Mouse (Mus musculus): Measurements from ENCODE around the gene Ppp1r14c. TPM values are rescaled to one million over a fixed set of nuclear protein-coding genes. Genes with fewer than 3 reads are reported as not detected.
"Not testable (repeated sequence)": the region's sequence is repeated elsewhere in the genome, so short reads cannot be mapped to it uniquely, and the experiment has no call there.

Gene Ppp1r14c
- polyA plus RNA-seq, 1 experiment from 2014 or later = 13.6 TPM

- no peak overlapping the region for H3K4me2 ChIP-seq (replicated peaks; ENCODE audit: low read depth, low read length)
- H3K9ac ChIP-seq (ENCODE audit: low read depth, low read length) = no peak overlapping the region
- no peaks in the 10 kb centered on the region for H3K4me1 ChIP-seq (replicated peaks; ENCODE audit: control insufficient read depth, insufficient read depth, low read length)
- H3K4me3 ChIP-seq (ENCODE audit: low read depth, low read length) = no peak overlapping the region
- ATAC-seq (ENCODE audit: low FRiP score) (peak; percentile 54; the same call in 1 of the 2 replicates), DNase-seq (ENCODE audit: low spot score) (peak; percentile 3)
- 87% methylated on average over 8 of the region's 8 CpGs for WGBS
- no peaks in the 10 kb centered on the region for H3K36me3 ChIP-seq (ENCODE audit: control insufficient read depth, insufficient read depth, low read length)
- H3K9me3 ChIP-seq (ENCODE audit: control insufficient read depth, low read length) = no peaks in the 10 kb centered on the region
- H3K27me3 ChIP-seq (ENCODE audit: control insufficient read depth, insufficient read depth, low read length) = no peaks in the 10 kb centered on the region
- H3K27ac ChIP-seq (ENCODE audit: low read depth, low read length) = no peak overlapping the region
Observed at GRCm38 (mm10) chr10:3434848-3435474, 69.1 kb downstream of the Ppp1r14c start.

- Histone ChIP-seq H3K4me1 (replicated peaks; ENCODE audit: control insufficient read depth, insufficient read depth, low read length) (no peaks in the 10 kb centered on the region), H3K9me3 (ENCODE audit: control insufficient read depth, low read length) (no peaks in the 10 kb centered on the region), H3K4me2 (replicated peaks; ENCODE audit: low read depth, low read length) (no peak overlapping the region), H3K9ac (ENCODE audit: low read depth, low read length) (no peak overlapping the region), H3K27me3 (ENCODE audit: control insufficient read depth, insufficient read depth, low read length) (no peaks in the 10 kb centered on the region), H3K36me3 (ENCODE audit: control insufficient read depth, insufficient read depth, low read length) (no peaks in the 10 kb centered on the region), H3K4me3 (ENCODE audit: low read depth, low read length) (no peak overlapping the region), H3K27ac (ENCODE audit: low read depth, low read length) (no peak overlapping the region)
- DNase-seq (ENCODE audit: low spot score) (no peak), ATAC-seq (ENCODE audit: low FRiP score) (no peak)
- WGBS = 75% methylated on average over 2 of the region's 2 CpGs
Observed at GRCm38 (mm10) chr10:3440722-3441471, 75.0 kb downstream of the Ppp1r14c start.

GRCm38 (mm10) chr10:3446748-3447147 lies 80.9 kb downstream of the Ppp1r14c start:
- 97% methylated on average over 10 of the region's 10 CpGs for WGBS
- H3K36me3 ChIP-seq (ENCODE audit: control insufficient read depth, insufficient read depth, low read length); H3K4me2 ChIP-seq (replicated peaks; ENCODE audit: low read depth, low read length); ATAC-seq (ENCODE audit: low FRiP score); H3K4me3 ChIP-seq (ENCODE audit: low read depth, low read length); H3K9ac ChIP-seq (ENCODE audit: low read depth, low read length); DNase-seq (ENCODE audit: low spot score); H3K27ac ChIP-seq (ENCODE audit: low read depth, low read length); H3K4me1 ChIP-seq (replicated peaks; ENCODE audit: control insufficient read depth, insufficient read depth, low read length); H3K27me3 ChIP-seq (ENCODE audit: control insufficient read depth, insufficient read depth, low read length); H3K9me3 ChIP-seq (ENCODE audit: control insufficient read depth, low read length): not testable (repeated sequence)

- Histone ChIP-seq H3K9ac (ENCODE audit: low read depth, low read length) (no peak overlapping the region), H3K9me3 (ENCODE audit: control insufficient read depth, low read length) (no peaks in the 10 kb centered on the region), H3K4me2 (replicated peaks; ENCODE audit: low read depth, low read length) (no peak overlapping the region), H3K4me1 (replicated peaks; ENCODE audit: control insufficient read depth, insufficient read depth, low read length) (no peaks in the 10 kb centered on the region), H3K4me3 (ENCODE audit: low read depth, low read length) (no peak overlapping the region), H3K27ac (ENCODE audit: low read depth, low read length) (no peak overlapping the region), H3K27me3 (ENCODE audit: control insufficient read depth, insufficient read depth, low read length) (no peaks in the 10 kb centered on the region), H3K36me3 (ENCODE audit: control insufficient read depth, insufficient read depth, low read length) (no peaks in the 10 kb centered on the region)
- DNase-seq (ENCODE audit: low spot score) (no peak), ATAC-seq (ENCODE audit: low FRiP score) (no peak)
- WGBS = 87% methylated on average over 5 of the region's 5 CpGs
Observed at GRCm38 (mm10) chr10:3448699-3449098, 82.8 kb downstream of the Ppp1r14c start.

- WGBS = 85% methylated on average over 4 of the region's 4 CpGs
- ATAC-seq (ENCODE audit: low FRiP score) = no peak; the same call in 1 of the 2 replicates
- no peak overlapping the region for H3K4me2 ChIP-seq (replicated peaks; ENCODE audit: low read depth, low read length)
- no peaks in the 10 kb centered on the region for H3K36me3 ChIP-seq (ENCODE audit: control insufficient read depth, insufficient read depth, low read length)
- no peak overlapping the region for H3K9ac ChIP-seq (ENCODE audit: low read depth, low read length)
- no peak for DNase-seq (ENCODE audit: low spot score)
- no peak overlapping the region for H3K4me3 ChIP-seq (ENCODE audit: low read depth, low read length)
- no peaks in the 10 kb centered on the region for H3K9me3 ChIP-seq (ENCODE audit: control insufficient read depth, low read length)
- H3K4me1 ChIP-seq (replicated peaks; ENCODE audit: control insufficient read depth, insufficient read depth, low read length) = no peaks in the 10 kb centered on the region
- H3K27ac ChIP-seq (ENCODE audit: low read depth, low read length) = no peak overlapping the region
- no peaks in the 10 kb centered on the region for H3K27me3 ChIP-seq (ENCODE audit: control insufficient read depth, insufficient read depth, low read length)
Observed at GRCm38 (mm10) chr10:3451930-3452329, 86.1 kb downstream of the Ppp1r14c start.

- Histone ChIP-seq H3K4me3 (ENCODE audit: low read depth, low read length) (no peak overlapping the region), H3K9me3 (ENCODE audit: control insufficient read depth, low read length) (no peaks in the 10 kb centered on the region), H3K36me3 (ENCODE audit: control insufficient read depth, insufficient read depth, low read length) (no peaks in the 10 kb centered on the region), H3K27ac (ENCODE audit: low read depth, low read length) (no peak overlapping the region), H3K27me3 (ENCODE audit: control insufficient read depth, insufficient read depth, low read length) (no peaks in the 10 kb centered on the region), H3K4me2 (replicated peaks; ENCODE audit: low read depth, low read length) (no peak overlapping the region), H3K9ac (ENCODE audit: low read depth, low read length) (no peak overlapping the region), H3K4me1 (replicated peaks; ENCODE audit: control insufficient read depth, insufficient read depth, low read length) (no peaks in the 10 kb centered on the region)
- DNase-seq (ENCODE audit: low spot score) (no peak), ATAC-seq (ENCODE audit: low FRiP score) (no peak)
- WGBS = 81% methylated on average over 3 of the region's 3 CpGs
Observed at GRCm38 (mm10) chr10:3452822-3453475, 87.1 kb downstream of the Ppp1r14c start.

GRCm38 (mm10) chr10:3458686-3459085 lies 92.8 kb downstream of the Ppp1r14c start:
- Histone ChIP-seq H3K27me3 (ENCODE audit: control insufficient read depth, insufficient read depth, low read length) (no peaks in the 10 kb centered on the region), H3K4me1 (replicated peaks; ENCODE audit: control insufficient read depth, insufficient read depth, low read length) (no peaks in the 10 kb centered on the region), H3K4me2 (replicated peaks; ENCODE audit: low read depth, low read length) (no peak overlapping the region), H3K9ac (ENCODE audit: low read depth, low read length) (no peak overlapping the region), H3K27ac (ENCODE audit: low read depth, low read length) (no peak overlapping the region), H3K4me3 (ENCODE audit: low read depth, low read length) (no peak overlapping the region), H3K9me3 (ENCODE audit: control insufficient read depth, low read length) (no peaks in the 10 kb centered on the region), H3K36me3 (ENCODE audit: control insufficient read depth, insufficient read depth, low read length) (no peaks in the 10 kb centered on the region)
- ATAC-seq (ENCODE audit: low FRiP score) (no peak), DNase-seq (ENCODE audit: low spot score) (no peak)
- 81% methylated on average over 1 of the region's 1 CpGs for WGBS

GRCm38 (mm10) chr10:3460841-3461240 lies 95.0 kb downstream of the Ppp1r14c start:
- WGBS = 88% methylated on average over 1 of the region's 1 CpGs
- Histone ChIP-seq H3K9ac (ENCODE audit: low read depth, low read length) (no peak overlapping the region), H3K4me1 (replicated peaks; ENCODE audit: control insufficient read depth, insufficient read depth, low read length) (no peaks in the 10 kb centered on the region), H3K9me3 (ENCODE audit: control insufficient read depth, low read length) (no peaks in the 10 kb centered on the region), H3K36me3 (ENCODE audit: control insufficient read depth, insufficient read depth, low read length) (no peaks in the 10 kb centered on the region), H3K4me2 (replicated peaks; ENCODE audit: low read depth, low read length) (no peak overlapping the region), H3K4me3 (ENCODE audit: low read depth, low read length) (no peak overlapping the region), H3K27me3 (ENCODE audit: control insufficient read depth, insufficient read depth, low read length) (no peaks in the 10 kb centered on the region), H3K27ac (ENCODE audit: low read depth, low read length) (no peak overlapping the region)
- DNase-seq (ENCODE audit: low spot score) (no peak), ATAC-seq (ENCODE audit: low FRiP score) (no peak)
